Mouse (Mus musculus) small intestine, adult 2 months (tissue): ENCODE data around the gene Pnpla3.
A peak's percentile ranks its signal among the peaks of the same experiment; 100 is the strongest.

ENCODE experiments used
- CTCF ChIP-seq: fragments of 200-500 bp; IDR thresholded peaks from 2 replicates; pipeline ENCODE4 v1.5.1; 2012; ENCODE audit warnings: low read depth, mild to moderate bottlenecking, control low read depth, inconsistent platforms, low read length, moderate library complexity, mixed read lengths; ENCODE audit not compliant: insufficient replicate concordance, insufficient read length; ENCODE audit errors: extremely low read depth
- POLR2A ChIP-seq: fragments of 200-500 bp; IDR thresholded peaks from 2 replicates; pipeline ENCODE4 v1.6.1; 2012; ENCODE audit warnings: low read depth, mild to moderate bottlenecking, control low read depth, inconsistent platforms, low read length, moderate library complexity

- peak; percentile 32; the same call in 1 of the 2 replicates for TF ChIP-seq CTCF
- TF ChIP-seq POLR2A: peak; percentile 53; the same call in 1 of the 2 replicates
These were observed 24.6 kb downstream of the Pnpla3 start, which contains the start of gene Samm50 for GRCm38 (mm10) chr15:84192058-84192791.
